Mouse (Mus musculus) left cerebral cortex, adult 2 months (tissue): ENCODE results near the gene Atp6v0d1. TPM values are rescaled to one million over a fixed set of nuclear protein-coding genes. Genes with fewer than 3 reads are reported as not detected.

Source experiments
- DNase-seq, 2 experiments: peaks; one replicate each; pipeline ENCODE4 v3.0.0; 2021 to 2022; ENCODE audit warnings: low spot score in 2 of 2, mixed read lengths in 1 of 2; ENCODE audit errors: extremely low spot score in 1 of 2
- H3K27ac ChIP-seq: fragments of 200-600 bp; 2 replicates; pipeline ENCODE4 v1.8.1; 2022
- H3K4me3 ChIP-seq: fragments of 200-600 bp; 2 replicates; pipeline ENCODE4 v1.8.1; 2022
- CTCF ChIP-seq: fragments of 200-600 bp; IDR thresholded peaks from 2 replicates; pipeline ENCODE4 v1.8.1; 2022; ENCODE audit warnings: antibody characterized with exemption, mild to moderate bottlenecking, moderate library complexity
- intact Hi-C: fragments of 180-260 bp; cut with DNase I; formaldehyde crosslinking; loops from one replicate; pipeline ENCODE4 v1.15.1; 2025
- total RNA-seq, 2 experiments: library from RNA; stranded (reverse); gene quantifications; 2 replicates each; pipeline ENCODE4 v1.2.3; 2021

Gene Atp6v0d1
- total RNA-seq, 2 experiments from 2014 or later: 288 to 319 TPM

DNA sequence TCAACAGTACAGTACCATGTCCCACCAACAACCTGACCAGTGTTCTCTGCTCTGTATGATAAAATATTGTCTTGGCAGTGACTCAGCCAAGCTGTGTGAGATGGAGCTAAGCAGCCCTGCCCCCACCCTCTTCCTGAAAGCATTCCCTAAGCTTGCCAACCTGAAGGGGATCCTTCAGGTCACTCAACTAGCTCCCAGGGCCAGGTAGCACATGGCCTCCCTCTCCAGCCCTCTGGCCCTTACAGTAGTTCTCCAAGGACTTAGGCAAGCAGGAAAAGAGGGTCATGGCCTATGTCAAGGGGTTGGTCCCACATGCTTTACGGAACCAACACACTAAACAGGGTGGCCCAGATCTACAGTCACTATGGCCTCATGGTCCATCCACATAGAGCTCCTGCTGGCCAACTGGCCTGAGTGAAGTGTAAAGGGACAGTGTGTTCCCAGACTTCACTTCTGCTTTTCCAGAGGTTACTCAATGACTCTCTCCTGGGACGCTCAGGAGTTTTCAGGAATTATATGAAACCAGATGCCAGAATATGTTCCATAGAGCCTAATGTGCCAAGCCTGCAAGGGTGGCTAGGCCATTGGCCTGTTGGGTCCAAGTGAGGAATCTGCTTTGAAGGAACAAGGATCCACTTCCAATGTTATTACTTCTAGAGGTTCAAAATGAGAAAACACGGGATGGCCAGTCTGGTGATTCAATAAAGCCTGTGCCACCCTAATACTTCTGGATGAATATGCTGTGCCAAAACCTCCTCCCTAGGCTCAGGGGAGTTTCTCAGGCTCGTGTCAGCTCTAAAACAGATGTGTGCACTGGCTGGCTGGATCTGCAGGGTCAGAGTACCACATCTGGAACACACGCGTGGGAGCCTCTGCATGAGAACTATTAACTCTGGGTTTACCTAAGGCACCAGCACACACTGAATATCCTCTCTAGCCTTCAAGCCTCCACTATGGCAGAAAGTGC lies 19.2 kb downstream of the Atp6v0d1 start:
- H3K4me3 ChIP-seq: no peak overlapping the region
- TF ChIP-seq CTCF: no peak
- no peak overlapping the region for H3K27ac ChIP-seq
- intact Hi-C loops: no loop called here
- no peak for DNase-seq

- no peak for TF ChIP-seq CTCF
- DNase-seq: no peak
- intact Hi-C loops: no loop called here
- no peak overlapping the region for H3K4me3 ChIP-seq
- peak overlapping the region; percentile 73 for H3K27ac ChIP-seq
Measured at GRCm38 (mm10) chr8:105545249-105545648, 20.6 kb downstream of the Atp6v0d1 start.

- peak overlapping the region; percentile 73 for H3K27ac ChIP-seq
Measured at GRCm38 (mm10) chr8:105544544-105545205, 21.2 kb downstream of the Atp6v0d1 start.

GRCm38 (mm10) chr8:105543703-105544102 lies 22.1 kb downstream of the Atp6v0d1 start:
- intact Hi-C loops: no loop called here
- no peak for DNase-seq
- no peak overlapping the region for H3K27ac ChIP-seq
- no peak overlapping the region for H3K4me3 ChIP-seq
- no peak for TF ChIP-seq CTCF

More at GRCm38 (mm10) chr8:105544544-105545205, 21.2 kb downstream of the Atp6v0d1 start:
- TF ChIP-seq CTCF: no peak
- no peak overlapping the region for H3K4me3 ChIP-seq
- intact Hi-C loops: no loop called here
- DNase-seq: no peak

GRCm38 (mm10) chr8:105542808-105543207 lies 23.0 kb downstream of the Atp6v0d1 start:
- intact Hi-C loops: no loop called here
- TF ChIP-seq CTCF: no peak
- no peak for DNase-seq
- no peak overlapping the region for H3K27ac ChIP-seq
- H3K4me3 ChIP-seq: no peak overlapping the region

DNA sequence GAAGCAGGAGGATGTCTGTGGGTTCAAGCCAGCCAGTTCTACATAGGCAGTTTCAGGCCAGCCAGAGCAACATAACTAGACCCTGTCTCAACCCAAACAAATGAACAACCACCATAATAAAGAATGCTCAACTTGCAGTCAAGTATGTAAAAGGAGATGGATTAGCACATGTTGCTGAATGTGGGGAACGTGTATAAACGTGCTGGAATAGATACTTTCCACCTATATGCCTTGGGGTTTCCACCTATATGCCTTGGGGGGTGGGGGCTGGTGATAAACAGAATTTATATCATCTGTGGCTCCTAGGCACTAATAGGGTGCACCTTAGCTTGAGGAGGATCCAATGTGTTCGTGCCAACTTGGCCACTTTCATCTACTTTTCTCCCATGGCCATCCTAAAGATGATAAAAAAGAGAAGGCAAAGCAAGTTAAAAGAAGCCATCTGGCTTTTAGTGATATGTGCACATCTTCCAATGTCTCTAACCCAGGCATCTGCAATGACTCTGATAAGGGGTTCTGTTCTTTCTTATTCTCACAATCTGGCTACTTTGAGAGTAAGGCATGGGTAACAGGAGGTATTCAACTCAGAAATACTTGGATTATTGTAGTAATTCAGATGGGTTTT lies 23.7 kb downstream of the Atp6v0d1 start:
- H3K4me3 ChIP-seq: no peak overlapping the region
- intact Hi-C loops: no loop called here
- no peak overlapping the region for H3K27ac ChIP-seq
- no peak for DNase-seq
- no peak for TF ChIP-seq CTCF

DNA sequence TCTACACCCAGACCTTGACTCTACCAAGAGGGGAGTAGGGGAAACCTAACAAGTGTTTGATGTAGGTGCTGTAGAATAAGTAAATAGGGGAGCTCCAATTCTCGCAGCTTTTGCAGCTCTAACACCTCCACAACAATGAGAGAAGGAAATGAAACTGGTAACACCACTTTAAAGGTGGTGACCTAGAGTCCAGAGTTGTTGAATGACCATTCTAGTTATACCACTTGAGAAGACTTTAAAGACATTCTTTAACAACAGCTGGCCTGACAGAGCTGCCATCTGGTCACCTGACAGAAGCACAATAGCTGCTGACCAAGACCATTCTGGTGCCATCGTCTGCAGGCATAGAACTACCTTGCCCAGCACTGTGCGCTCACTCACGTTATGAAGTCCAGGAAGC lies 26.9 kb downstream of the Atp6v0d1 start:
- intact Hi-C loops: no loop called here
- Histone ChIP-seq H3K27ac (no peak overlapping the region), H3K4me3 (no peak overlapping the region)
- TF ChIP-seq CTCF: no peak
- no peak for DNase-seq

GRCm38 (mm10) chr8:105537011-105537677 lies 28.7 kb downstream of the Atp6v0d1 start:
- Histone ChIP-seq H3K4me3 (no peak overlapping the region), H3K27ac (no peak overlapping the region)
- TF ChIP-seq CTCF: no peak
- intact Hi-C loops: no loop called here
- no peak for DNase-seq

- peak; percentile 44 to 50 for DNase-seq
- Histone ChIP-seq H3K27ac (no peak overlapping the region), H3K4me3 (no peak overlapping the region)
- TF ChIP-seq CTCF: no peak
- intact Hi-C loops: no loop called here
Measured at GRCm38 (mm10) chr8:105536546-105536945, 29.3 kb downstream of the Atp6v0d1 start.

DNA sequence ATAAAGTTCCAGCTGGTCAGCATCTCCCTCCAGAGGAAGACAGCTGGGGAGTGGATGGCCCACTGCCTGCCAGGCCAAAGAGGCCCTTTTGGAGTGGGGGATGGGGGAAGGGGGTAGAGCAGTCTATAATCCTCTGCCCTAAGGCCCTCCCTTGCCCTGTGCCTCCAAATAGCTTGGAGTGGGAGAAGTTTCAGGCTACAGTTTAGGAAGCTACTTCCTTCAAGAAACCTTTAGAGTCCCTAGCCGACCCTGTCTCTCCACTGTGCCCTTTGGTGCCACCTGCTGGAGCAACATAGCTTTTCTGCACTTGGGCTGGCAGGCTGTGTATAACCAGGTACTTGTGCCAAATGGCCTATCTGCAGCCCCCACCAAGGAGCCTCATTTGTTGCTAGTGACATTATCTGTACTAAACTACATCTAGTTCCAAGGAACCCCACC lies 31.9 kb downstream of the Atp6v0d1 start:
- intact Hi-C loops: loop anchor here (2.0 kb wide), 1 partner anchor 21 kb away; no protein-coding TSS in a partner anchor
- TF ChIP-seq CTCF: peak; percentile 75
- H3K4me3 ChIP-seq: no peak overlapping the region
- no peak overlapping the region for H3K27ac ChIP-seq
- DNase-seq: peak; percentile 50 to 63

DNA sequence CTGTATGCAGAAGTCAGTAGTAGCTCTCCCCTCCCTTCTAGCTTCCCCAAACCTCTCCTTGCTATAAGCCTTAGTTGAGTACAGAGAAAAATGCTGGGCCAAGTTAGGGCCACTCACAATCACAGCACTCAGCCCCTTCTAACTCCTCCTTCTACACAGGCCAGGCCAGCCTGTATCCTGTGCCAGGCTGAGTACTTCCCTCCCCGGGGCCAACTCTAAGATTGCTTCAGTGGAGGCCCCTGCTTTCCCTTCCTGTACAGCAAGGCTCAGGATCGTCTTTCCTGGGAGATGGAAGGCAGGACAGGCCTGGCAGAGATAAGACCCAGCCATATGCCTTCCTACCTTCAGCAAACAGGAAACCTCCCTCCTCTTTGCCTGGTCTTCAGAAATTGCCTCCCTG lies 32.4 kb downstream of the Atp6v0d1 start:
- intact Hi-C loops: loop anchor here (2.0 kb wide), 1 partner anchor 21 kb away; no protein-coding TSS in a partner anchor
- TF ChIP-seq CTCF: no peak
- Histone ChIP-seq H3K27ac (no peak overlapping the region), H3K4me3 (no peak overlapping the region)
- DNase-seq: no peak
